Mouse (Mus musculus) embryonic facial prominence, embryonic 10.5 days (tissue): ENCODE measurements at regions not wholly inside any gene's neighbourhood (a gene's known extent, or its start where the extent isn't known, plus 50 kb on each side); places are given as distances from the start of the nearest gene placed in this dataset.
A peak's percentile ranks its signal among the peaks of the same experiment; 100 is the strongest.

ENCODE experiments used
- DNase-seq: peaks from one replicate; pipeline ENCODE4 v3.0.0-alpha.2; 2017; ENCODE audit warnings: low spot score
- H3K27ac ChIP-seq: fragments of 300-500 bp; sonication (generic); replicated peaks from 2 replicates; pipeline ENCODE4 v1.5.1; 2016; ENCODE audit warnings: mild to moderate bottlenecking
- H3K27me3 ChIP-seq: fragments of 300-500 bp; sonication (generic); replicated peaks from 2 replicates; pipeline ENCODE4 v1.6.1; 2016; ENCODE audit warnings: low read depth, mild to moderate bottlenecking; ENCODE audit not compliant: poor library complexity, severe bottlenecking
- H3K36me3 ChIP-seq: fragments of 300-500 bp; sonication (generic); replicated peaks from 2 replicates; pipeline ENCODE4 v1.6.1; 2016; ENCODE audit warnings: mild to moderate bottlenecking, moderate library complexity
- H3K4me1 ChIP-seq: fragments of 300-500 bp; sonication (generic); 2 replicates; pipeline ENCODE4 v1.6.1; 2016
- H3K4me3 ChIP-seq: fragments of 300-500 bp; sonication (generic); 2 replicates; pipeline ENCODE4 v1.5.1; 2016; ENCODE audit warnings: mild to moderate bottlenecking, moderate library complexity
- H3K9me3 ChIP-seq: fragments of 300-500 bp; sonication (generic); 2 replicates; pipeline ENCODE4 v1.6.1; 2016; ENCODE audit warnings: mild to moderate bottlenecking
- WGBS: fragments of 180-500 bp; shearing (Covaris S2); methylation state at CpG from one replicate; pipeline ENCODE4 v1.1.7; 2016; 5-methylcytosine and 5-hydroxymethylcytosine counted together

DNA sequence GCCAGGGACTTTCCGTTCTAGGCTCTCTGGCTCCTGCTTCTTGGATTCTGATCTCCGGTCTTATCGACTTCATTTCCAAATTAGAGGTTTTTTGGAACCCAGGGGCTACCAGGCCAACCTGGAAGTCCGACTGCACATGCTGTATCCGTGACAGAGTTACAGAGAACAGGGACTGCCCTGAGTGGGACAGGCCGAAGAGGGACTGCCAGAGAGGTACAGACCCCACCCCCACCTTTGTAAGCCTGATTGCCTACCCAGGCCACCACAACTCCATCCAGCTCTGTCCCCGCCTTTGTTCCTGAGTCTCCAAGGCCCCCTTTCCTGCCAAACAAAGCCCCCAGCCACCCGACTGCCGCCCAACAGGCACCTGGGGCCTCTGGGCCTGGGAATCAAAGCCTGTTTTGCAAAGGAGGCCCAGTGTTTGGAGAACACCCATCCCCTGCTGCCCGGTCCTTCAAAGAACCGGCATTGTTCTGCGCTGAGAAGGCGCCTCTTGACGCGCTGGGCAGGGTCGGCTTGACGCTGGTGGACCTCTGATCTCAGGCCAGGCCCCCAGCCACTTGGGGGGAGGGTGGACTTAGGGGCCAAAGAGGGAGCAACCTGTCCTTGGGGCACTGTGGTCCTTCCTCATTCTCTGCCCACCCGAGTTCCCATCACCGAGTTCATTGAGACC is 64.4 kb upstream of the Slc2a1 start:
- Histone ChIP-seq H3K27me3 (0 out of 2 replicates have a peak, but pooled peaks cover 3% of the 10 kb centered on the region), H3K4me3 (no peak overlapping the region), H3K4me1 (peaks cover 13% of the 10 kb centered on the region), H3K36me3 (no peaks in the 10 kb centered on the region), H3K9me3 (no peaks in the 10 kb centered on the region), H3K27ac (peak overlapping the region; percentile 77)
- WGBS = 35% methylated on average over 19 of the region's 19 CpGs
- no peak for DNase-seq

DNA sequence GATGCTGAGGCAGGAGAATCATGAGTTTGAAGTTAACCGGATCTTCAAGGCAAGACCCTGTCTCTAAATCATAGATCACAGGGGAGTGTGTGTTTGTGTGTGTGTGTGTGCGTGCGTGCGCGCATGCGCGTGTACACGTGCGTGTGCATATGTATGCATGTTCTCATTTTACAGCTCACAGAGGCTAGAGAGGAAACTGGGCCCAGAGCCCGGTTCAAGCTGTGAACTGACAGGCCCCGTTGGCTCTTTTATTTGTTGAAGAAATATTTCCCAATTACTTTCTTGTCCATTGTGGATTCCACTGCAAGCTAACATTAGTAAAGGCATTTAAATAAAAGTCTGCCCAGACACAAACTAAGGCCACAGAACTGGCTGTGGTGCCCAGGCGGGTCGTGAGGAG is 63.7 kb upstream of the Slc2a1 start:
- Histone ChIP-seq H3K27ac (no peak overlapping the region), H3K4me1 (peaks cover 13% of the 10 kb centered on the region), H3K36me3 (no peaks in the 10 kb centered on the region), H3K9me3 (no peaks in the 10 kb centered on the region), H3K27me3 (0 out of 2 replicates have a peak, but pooled peaks cover 3% of the 10 kb centered on the region), H3K4me3 (no peak overlapping the region)
- 90% methylated on average over 13 of the region's 13 CpGs for WGBS
- DNase-seq = no peak

DNA sequence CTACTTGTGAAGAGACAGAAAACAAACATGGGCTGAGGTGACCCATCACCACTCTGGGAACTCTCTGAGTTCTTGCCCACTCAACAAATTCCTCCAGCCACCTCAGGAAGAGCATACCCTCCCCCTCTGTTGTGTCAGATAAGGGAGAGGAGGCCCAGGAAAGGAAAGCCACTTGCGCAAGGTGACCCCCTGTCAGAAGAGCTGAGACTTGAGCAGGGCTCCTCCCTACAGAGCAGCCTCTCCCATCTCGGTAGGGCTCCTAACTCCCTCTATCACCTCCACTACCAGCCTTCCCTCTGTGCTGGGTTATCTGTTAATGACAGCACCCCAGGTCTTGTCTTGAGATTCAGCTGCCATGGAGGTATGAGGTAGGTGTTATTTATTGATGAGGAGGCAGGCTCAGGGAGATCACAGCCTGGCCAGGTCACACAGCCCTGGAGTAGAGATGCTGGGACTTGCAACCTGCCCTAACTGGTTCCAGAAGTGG is 57.6 kb upstream of the Slc2a1 start:
- WGBS = 57% methylated on average over 2 of the region's 2 CpGs
- Histone ChIP-seq H3K4me3 (no peak overlapping the region), H3K9me3 (no peaks in the 10 kb centered on the region), H3K27me3 (no peaks in the 10 kb centered on the region), H3K27ac (peak overlapping the region; percentile 19; the same call in 1 of the 2 replicates), H3K36me3 (no peaks in the 10 kb centered on the region), H3K4me1 (peaks cover 10% of the 10 kb centered on the region; the same call in 1 of the 2 replicates)
- DNase-seq = no peak

DNA sequence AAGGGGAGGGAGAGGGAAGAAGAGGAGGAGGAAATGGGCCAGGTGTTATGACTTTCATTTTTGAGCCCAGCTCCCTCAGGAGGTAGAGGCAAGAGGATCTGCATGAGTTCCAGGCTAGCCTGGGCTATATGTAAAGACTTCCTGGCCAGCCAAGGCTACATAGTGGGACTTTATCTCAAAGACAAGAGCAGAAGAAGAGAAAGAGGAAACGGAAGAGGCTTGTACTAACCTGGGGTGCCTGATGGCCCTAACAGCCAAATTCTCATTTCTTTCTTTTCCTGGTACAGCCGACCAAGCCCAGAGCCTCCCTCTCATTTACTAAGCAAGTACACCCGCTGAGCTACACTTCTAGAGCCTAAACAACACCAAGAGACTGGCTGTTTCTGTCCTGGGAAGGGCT is 56.0 kb upstream of the Slc2a1 start:
- 79% methylated on average over 3 of the region's 3 CpGs for WGBS
- Histone ChIP-seq H3K4me1 (peaks cover 10% of the 10 kb centered on the region; the same call in 1 of the 2 replicates), H3K4me3 (no peak overlapping the region), H3K36me3 (no peaks in the 10 kb centered on the region), H3K9me3 (no peaks in the 10 kb centered on the region), H3K27ac (no peak overlapping the region), H3K27me3 (no peaks in the 10 kb centered on the region)
- DNase-seq = no peak

DNA sequence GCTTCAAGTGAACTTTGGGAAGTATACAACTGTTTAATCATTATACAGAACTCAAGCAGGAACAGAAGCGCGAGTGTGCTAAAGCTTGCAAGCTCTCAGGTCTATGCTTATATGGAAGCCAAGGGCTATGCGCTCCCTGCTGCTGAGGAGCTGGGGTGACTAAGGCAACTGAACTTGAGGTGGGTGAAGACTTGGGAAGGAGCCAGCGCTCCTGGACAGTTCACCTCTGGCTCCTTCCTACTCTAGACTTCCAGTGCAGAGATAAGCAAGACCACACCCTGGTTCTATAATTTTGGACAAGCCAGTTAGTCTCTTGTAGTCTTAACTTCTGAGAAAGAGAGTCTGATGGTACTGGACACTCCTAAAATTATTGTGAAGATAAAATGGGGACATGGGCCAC is 55.3 kb upstream of the Slc2a1 start:
- Histone ChIP-seq H3K4me1 (peaks cover 10% of the 10 kb centered on the region; the same call in 1 of the 2 replicates), H3K4me3 (no peak overlapping the region), H3K27me3 (no peaks in the 10 kb centered on the region), H3K27ac (no peak overlapping the region), H3K36me3 (no peaks in the 10 kb centered on the region), H3K9me3 (no peaks in the 10 kb centered on the region)
- no peak for DNase-seq
- WGBS = 95% methylated on average over 4 of the region's 4 CpGs

DNA sequence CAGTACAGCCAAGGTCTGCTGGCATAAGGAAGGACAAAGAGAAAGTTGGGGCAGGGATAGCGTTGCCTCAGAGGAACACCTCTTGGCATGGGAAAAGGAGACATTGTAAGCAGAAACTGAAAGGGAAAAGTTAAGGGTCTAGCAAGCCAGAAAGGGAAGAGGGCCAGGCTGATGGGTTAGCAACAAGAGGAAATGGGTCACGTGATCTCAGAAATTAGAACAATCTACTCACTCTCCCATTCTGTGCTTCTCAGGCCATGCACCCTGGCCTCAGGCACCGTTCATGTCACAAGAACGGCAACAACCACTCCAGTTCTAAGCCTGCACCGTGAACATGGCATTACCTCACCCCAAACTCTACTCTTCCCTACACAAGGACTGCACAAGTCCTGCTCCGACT is 54.8 kb upstream of the Slc2a1 start:
- Histone ChIP-seq H3K4me1 (peaks cover 10% of the 10 kb centered on the region; the same call in 1 of the 2 replicates), H3K27ac (no peak overlapping the region), H3K4me3 (no peak overlapping the region), H3K27me3 (no peaks in the 10 kb centered on the region), H3K9me3 (no peaks in the 10 kb centered on the region), H3K36me3 (no peaks in the 10 kb centered on the region)
- 88% methylated on average over 6 of the region's 6 CpGs for WGBS
- DNase-seq = no peak

DNA sequence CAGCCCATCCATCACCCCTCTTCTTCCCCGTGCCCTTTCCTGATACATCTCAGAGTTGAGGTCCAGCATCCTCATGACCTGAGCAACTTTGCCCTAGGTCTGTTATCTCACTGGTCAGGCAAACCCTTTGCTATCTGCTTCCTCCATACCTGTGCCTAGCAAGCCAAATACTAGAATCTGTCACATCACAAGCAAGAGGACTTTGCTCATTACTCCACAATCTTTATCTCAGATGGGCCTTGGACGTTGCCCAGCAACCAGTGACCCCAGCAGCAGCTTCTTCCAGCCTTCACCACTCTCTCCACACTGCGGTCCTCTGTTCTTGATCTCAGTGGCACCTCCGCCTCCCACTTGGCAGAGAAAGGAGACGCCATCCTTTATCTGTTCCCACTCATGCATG is 54.4 kb upstream of the Slc2a1 start:
- Histone ChIP-seq H3K36me3 (no peaks in the 10 kb centered on the region), H3K27ac (no peak overlapping the region), H3K4me1 (peaks cover 10% of the 10 kb centered on the region; the same call in 1 of the 2 replicates), H3K4me3 (no peak overlapping the region), H3K27me3 (no peaks in the 10 kb centered on the region), H3K9me3 (no peaks in the 10 kb centered on the region)
- WGBS = 84% methylated on average over 5 of the region's 5 CpGs
- DNase-seq = no peak

DNA sequence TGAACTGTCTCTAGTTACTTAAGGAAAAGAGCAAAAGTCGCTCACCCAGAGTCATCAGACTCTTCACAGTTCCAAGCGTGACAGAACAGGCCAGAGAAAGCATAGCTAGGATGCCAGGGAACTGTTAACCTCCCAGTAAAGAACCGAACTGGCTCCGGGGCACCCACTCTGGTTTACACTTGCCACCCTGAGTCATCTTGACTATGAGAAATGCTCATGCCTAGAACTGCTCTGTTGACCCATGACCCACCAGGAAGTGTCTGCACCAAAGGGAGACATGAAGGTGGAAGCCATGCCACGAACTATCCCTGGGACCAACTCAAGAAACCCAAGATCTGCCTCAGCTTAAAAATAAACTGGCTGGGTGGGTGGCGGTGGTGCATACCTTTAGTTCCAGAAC is 51.3 kb upstream of the Slc2a1 start:
- 88% methylated on average over 6 of the region's 6 CpGs for WGBS
- Histone ChIP-seq H3K4me1 (0 out of 2 replicates have a peak, but pooled peaks cover 6% of the 10 kb centered on the region), H3K36me3 (no peaks in the 10 kb centered on the region), H3K9me3 (no peaks in the 10 kb centered on the region), H3K27me3 (no peaks in the 10 kb centered on the region), H3K4me3 (no peak overlapping the region), H3K27ac (no peak overlapping the region)
- no peak for DNase-seq

DNA sequence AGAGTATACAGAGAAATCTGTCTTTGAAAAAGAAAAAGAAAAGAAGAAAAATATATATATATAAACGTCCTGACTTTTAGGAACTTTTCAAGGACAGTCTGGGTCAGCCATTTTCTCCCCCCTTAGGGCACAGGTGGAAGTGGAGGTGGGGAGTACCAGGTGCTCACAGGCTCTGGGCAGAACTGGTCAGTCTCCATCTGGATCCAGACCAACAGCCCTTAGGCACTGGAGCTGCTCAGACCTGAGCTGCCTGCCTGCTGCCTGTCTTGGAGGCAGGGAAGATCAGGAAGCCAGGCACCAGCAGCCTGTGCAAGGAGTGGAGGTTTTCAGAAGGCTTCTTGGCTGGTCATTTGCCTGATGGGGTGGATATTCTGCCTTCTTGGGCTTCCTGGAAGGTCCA is 50.7 kb upstream of the Slc2a1 start:
- Histone ChIP-seq H3K4me3 (no peak overlapping the region), H3K36me3 (no peaks in the 10 kb centered on the region), H3K9me3 (no peaks in the 10 kb centered on the region), H3K27me3 (no peaks in the 10 kb centered on the region), H3K4me1 (0 out of 2 replicates have a peak, but pooled peaks cover 6% of the 10 kb centered on the region), H3K27ac (0 out of 2 replicates have a peak overlapping the region, but pooled peaks have one; percentile 24)
- WGBS = 77% methylated on average over 1 of the region's 1 CpGs
- DNase-seq = no peak
